Mouse (Mus musculus) spleen, adult 2 months (tissue): Measurements from ENCODE around the gene Cntnap2.

Experiments used
- CTCF ChIP-seq: fragments of 200-500 bp; IDR thresholded peaks from 2 replicates; pipeline ENCODE4 v1.5.1; 2011; ENCODE audit warnings: mild to moderate bottlenecking, inconsistent platforms; ENCODE audit not compliant: insufficient read depth, insufficient read length, insufficient replicate concordance; ENCODE audit errors: extremely low read depth
- POLR2A ChIP-seq: fragments of 200-500 bp; IDR thresholded peaks from 2 replicates; pipeline ENCODE4 v1.6.1; 2011; ENCODE audit warnings: low read depth, low read length, inconsistent platforms

GRCm38 (mm10) chr6:46512841-46513240 lies 1453.7 kb downstream of the Cntnap2 start:
- TF ChIP-seq POLR2A (no peak), CTCF (no peak)
